Mouse (Mus musculus) thymus, postnatal 10 days (tissue): ENCODE results near the gene Lhx6.
A peak's percentile ranks its signal among the peaks of the same experiment; 100 is the strongest.

Source experiments
- DNase-seq, 2 experiments: peaks; one replicate each; pipeline ENCODE4 v3.0.0; 2021; ENCODE audit warnings: low spot score in 2 of 2

Lhx6 gene

GRCm38 (mm10) chr2:36093301-36093700, 11.9 kb downstream of the Lhx6 start:
- no peak for DNase-seq

- DNase-seq, result no peak
These were observed 12.5 kb downstream of the Lhx6 start for GRCm38 (mm10) chr2:36092748-36093147.

GRCm38 (mm10) chr2:36090853-36091741, 14.1 kb downstream of the Lhx6 start:
- peak; percentile 34 to 50 for DNase-seq

GRCm38 (mm10) chr2:36089190-36089589, 16.0 kb downstream of the Lhx6 start:
- DNase-seq, result no peak

GRCm38 (mm10) chr2:36085041-36085440, 20.2 kb downstream of the Lhx6 start:
- no peak for DNase-seq

GRCm38 (mm10) chr2:36082802-36083580, 22.2 kb downstream of the Lhx6 start:
- no peak for DNase-seq

- DNase-seq, result no peak
These were observed 23.8 kb downstream of the Lhx6 start for GRCm38 (mm10) chr2:36081446-36081845.

- no peak for DNase-seq
These were observed 27.9 kb downstream of the Lhx6 start for GRCm38 (mm10) chr2:36077160-36077761.

GRCm38 (mm10) chr2:36075210-36075609, 30.0 kb downstream of the Lhx6 start:
- DNase-seq, result no peak

GRCm38 (mm10) chr2:36073781-36074180, 31.4 kb downstream of the Lhx6 start:
- DNase-seq, result no peak

- DNase-seq, result no peak
These were observed 33.4 kb downstream of the Lhx6 start for GRCm38 (mm10) chr2:36071660-36072305.

GRCm38 (mm10) chr2:36067132-36067531, 38.1 kb downstream of the Lhx6 start:
- no peak for DNase-seq

GRCm38 (mm10) chr2:36061409-36061808, 43.8 kb downstream of the Lhx6 start:
- no peak for DNase-seq

- DNase-seq, result no peak
These were observed 49.0 kb downstream of the Lhx6 start for GRCm38 (mm10) chr2:36056248-36056647.

GRCm38 (mm10) chr2:36053249-36053648, 52.0 kb downstream of the Lhx6 start:
- no peak for DNase-seq

GRCm38 (mm10) chr2:36049567-36049954, 55.6 kb downstream of the Lhx6 start:
- DNase-seq, result no peak

GRCm38 (mm10) chr2:36048748-36049566, 56.3 kb downstream of the Lhx6 start, which contains the start of the genes Ndufa8 and Morn5:
Ndufa8 (minus strand) TSS chr2:36049406.
Morn5 (plus strand) TSS chr2:36049458.
- peak; percentile 97 to 99 for DNase-seq

GRCm38 (mm10) chr2:36048164-36048563, 57.0 kb downstream of the Lhx6 start:
- no peak for DNase-seq

GRCm38 (mm10) chr2:36040872-36041271, 64.3 kb downstream of the Lhx6 start:
- DNase-seq, result no peak

- no peak for DNase-seq
These were observed 65.8 kb downstream of the Lhx6 start for GRCm38 (mm10) chr2:36039297-36039985.
